Mouse (Mus musculus): ENCODE measurements around the gene Hddc3. TPM values are rescaled to one million over a fixed set of nuclear protein-coding genes. Genes with fewer than 3 reads are reported as not detected.

The Hddc3 gene
- polyA plus RNA-seq, 1 experiment from 2014 or later: 25.4 TPM

GRCm38 (mm10) chr7:80357156-80357555, 14.3 kb downstream of the Hddc3 start:
- Histone ChIP-seq H3K27me3 (no peaks in the 10 kb centered on the region), H3K27ac (replicated peaks) (no peak overlapping the region), H3K4me2 (replicated peaks) (no peak overlapping the region), H3K36me3 (peaks cover 79% of the 10 kb centered on the region), H3K4me3 (no peak overlapping the region), H3K9ac (replicated peaks) (no peak overlapping the region), H3K4me1 (no peaks in the 10 kb centered on the region), H3K9me3 (no peaks in the 10 kb centered on the region)
- no peak for ATAC-seq (replicated peaks)
- 18% methylated on average over 8 of the region's 8 CpGs for WGBS

- Histone ChIP-seq H3K9ac (replicated peaks) (no peak overlapping the region), H3K4me3 (no peak overlapping the region), H3K27me3 (no peaks in the 10 kb centered on the region), H3K9me3 (no peaks in the 10 kb centered on the region), H3K27ac (replicated peaks) (no peak overlapping the region), H3K4me1 (no peaks in the 10 kb centered on the region), H3K4me2 (replicated peaks) (no peak overlapping the region), H3K36me3 (peaks cover 80% of the 10 kb centered on the region)
- 45% methylated on average over 4 of the region's 4 CpGs for WGBS
- ATAC-seq (replicated peaks): no peak
Measured at GRCm38 (mm10) chr7:80358039-80358438, 15.1 kb downstream of the Hddc3 start.

GRCm38 (mm10) chr7:80360435-80360834, 17.5 kb downstream of the Hddc3 start:
- Histone ChIP-seq H3K27ac (replicated peaks) (no peak overlapping the region), H3K27me3 (no peaks in the 10 kb centered on the region), H3K4me3 (no peak overlapping the region), H3K9ac (replicated peaks) (no peak overlapping the region), H3K4me1 (no peaks in the 10 kb centered on the region), H3K9me3 (no peaks in the 10 kb centered on the region), H3K36me3 (peaks cover 84% of the 10 kb centered on the region), H3K4me2 (replicated peaks) (no peak overlapping the region)
- no peak for ATAC-seq (replicated peaks)
- WGBS: 87% methylated on average over 3 of the region's 3 CpGs

GRCm38 (mm10) chr7:80365759-80366158, 22.9 kb downstream of the Hddc3 start:
- H3K4me1 ChIP-seq: peaks cover 12% of the 10 kb centered on the region
- WGBS: 83% methylated on average over 2 of the region's 2 CpGs

GRCm38 (mm10) chr7:80367232-80367631, 24.3 kb downstream of the Hddc3 start:
- no peak for ATAC-seq (replicated peaks)
- Histone ChIP-seq H3K27ac (replicated peaks) (no peak overlapping the region), H3K9me3 (no peaks in the 10 kb centered on the region), H3K4me3 (no peak overlapping the region), H3K27me3 (no peaks in the 10 kb centered on the region), H3K4me1 (peaks cover 12% of the 10 kb centered on the region), H3K36me3 (peaks cover 54% of the 10 kb centered on the region), H3K4me2 (replicated peaks) (no peak overlapping the region), H3K9ac (replicated peaks) (no peak overlapping the region)
- whole genome bisulfite sequencing: 98% methylated on average over 7 of the region's 7 CpGs

More at GRCm38 (mm10) chr7:80365759-80366158, 22.9 kb downstream of the Hddc3 start:
- H3K27ac ChIP-seq (replicated peaks): no peak overlapping the region
- H3K4me2 ChIP-seq (replicated peaks): no peak overlapping the region
- H3K9me3 ChIP-seq: no peaks in the 10 kb centered on the region
- ATAC-seq (replicated peaks): no peak
- H3K9ac ChIP-seq (replicated peaks): no peak overlapping the region
- H3K27me3 ChIP-seq: no peaks in the 10 kb centered on the region
- H3K4me3 ChIP-seq: no peak overlapping the region
- peaks cover 68% of the 10 kb centered on the region for H3K36me3 ChIP-seq

GRCm38 (mm10) chr7:80368009-80368408, 25.1 kb downstream of the Hddc3 start:
- H3K27ac ChIP-seq (replicated peaks): no peak overlapping the region
- H3K4me3 ChIP-seq: no peak overlapping the region
- peaks cover 12% of the 10 kb centered on the region for H3K4me1 ChIP-seq
- H3K9me3 ChIP-seq: no peaks in the 10 kb centered on the region
- H3K4me2 ChIP-seq (replicated peaks): no peak overlapping the region
- no peaks in the 10 kb centered on the region for H3K27me3 ChIP-seq
- no peak overlapping the region for H3K9ac ChIP-seq (replicated peaks)
- ATAC-seq (replicated peaks): no peak
- peaks cover 46% of the 10 kb centered on the region for H3K36me3 ChIP-seq
- 90% methylated on average over 9 of the region's 9 CpGs for WGBS

GRCm38 (mm10) chr7:80368635-80369421, 25.9 kb downstream of the Hddc3 start:
- no peak overlapping the region for H3K9ac ChIP-seq (replicated peaks)
- no peaks in the 10 kb centered on the region for H3K9me3 ChIP-seq
- no peak overlapping the region for H3K4me3 ChIP-seq
- H3K4me1 ChIP-seq: peaks cover 12% of the 10 kb centered on the region
- ATAC-seq (replicated peaks): no peak
- H3K36me3 ChIP-seq: peaks cover 38% of the 10 kb centered on the region
- no peaks in the 10 kb centered on the region for H3K27me3 ChIP-seq
- no peak overlapping the region for H3K4me2 ChIP-seq (replicated peaks)
- no peak overlapping the region for H3K27ac ChIP-seq (replicated peaks)
- 85% methylated on average over 20 of the region's 20 CpGs for WGBS

- Histone ChIP-seq H3K4me2 (replicated peaks) (peak overlapping the region; percentile 76), H3K4me3 (peak overlapping the region; percentile 98), H3K36me3 (peaks cover 33% of the 10 kb centered on the region), H3K27ac (replicated peaks) (no peak overlapping the region), H3K4me1 (peaks cover 12% of the 10 kb centered on the region), H3K9ac (replicated peaks) (peak overlapping the region; percentile 94; the same call in 1 of the 2 replicates), H3K27me3 (no peaks in the 10 kb centered on the region), H3K9me3 (no peaks in the 10 kb centered on the region)
- ATAC-seq (replicated peaks): no peak
- 67% methylated on average over 5 of the region's 5 CpGs for WGBS
Measured at GRCm38 (mm10) chr7:80369461-80369860, 26.6 kb downstream of the Hddc3 start.

GRCm38 (mm10) chr7:80369967-80370431, 27.1 kb downstream of the Hddc3 start:
- Histone ChIP-seq H3K27ac (replicated peaks) (peak overlapping the region; percentile 87), H3K4me2 (replicated peaks) (peak overlapping the region; percentile 76), H3K9me3 (no peaks in the 10 kb centered on the region), H3K9ac (replicated peaks) (peak overlapping the region; percentile 94), H3K27me3 (no peaks in the 10 kb centered on the region), H3K36me3 (peaks cover 29% of the 10 kb centered on the region), H3K4me1 (peaks cover 12% of the 10 kb centered on the region), H3K4me3 (peak overlapping the region; percentile 98)
- WGBS: 52% methylated on average over 4 of the region's 4 CpGs
- peak; percentile 5; the same call in 1 of the 2 replicates for ATAC-seq (replicated peaks)

- under 1% methylated on average over 31 of the region's 31 CpGs for WGBS
- Histone ChIP-seq H3K27me3 (no peaks in the 10 kb centered on the region), H3K4me1 (peaks cover 12% of the 10 kb centered on the region), H3K4me3 (peak overlapping the region; percentile 98), H3K27ac (replicated peaks) (peak overlapping the region; percentile 87), H3K9ac (replicated peaks) (peak overlapping the region; percentile 94), H3K4me2 (replicated peaks) (peak overlapping the region; percentile 76), H3K36me3 (peaks cover 28% of the 10 kb centered on the region), H3K9me3 (no peaks in the 10 kb centered on the region)
- peak; percentile 62 for ATAC-seq (replicated peaks)
Measured at GRCm38 (mm10) chr7:80370649-80371040, 27.7 kb downstream of the Hddc3 start.

GRCm38 (mm10) chr7:80371041-80371751, 28.3 kb downstream of the Hddc3 start, which contains the start of gene Man2a2:
Man2a2 (minus strand) TSS chr7:80371375.
- peak within 1 kb of the TSS; percentile 94 for H3K9ac ChIP-seq (replicated peaks)
- H3K36me3 ChIP-seq: peaks cover 23% of the 10 kb centered on the region
- no peaks in the 10 kb centered on the region for H3K9me3 ChIP-seq
- WGBS: 1% methylated on average over 79 of the region's 86 CpGs
- no peaks in the 10 kb centered on the region for H3K27me3 ChIP-seq
- peak within 1 kb of the TSS; percentile 87 for H3K27ac ChIP-seq (replicated peaks)
- peak; percentile 75 for ATAC-seq (replicated peaks)
- peak within 1 kb of the TSS; percentile 98 for H3K4me3 ChIP-seq
- H3K4me2 ChIP-seq (replicated peaks): peak within 1 kb of the TSS; percentile 76
- peaks cover 12% of the 10 kb centered on the region for H3K4me1 ChIP-seq

- Histone ChIP-seq H3K27me3 (no peaks in the 10 kb centered on the region), H3K9me3 (no peaks in the 10 kb centered on the region), H3K4me1 (peaks cover 12% of the 10 kb centered on the region), H3K4me3 (no peak overlapping the region), H3K36me3 (peaks cover 15% of the 10 kb centered on the region; the same call in 1 of the 2 replicates), H3K4me2 (replicated peaks) (no peak overlapping the region), H3K9ac (replicated peaks) (no peak overlapping the region), H3K27ac (replicated peaks) (no peak overlapping the region)
- ATAC-seq (replicated peaks): no peak
- WGBS: 90% methylated on average over 3 of the region's 3 CpGs
Measured at GRCm38 (mm10) chr7:80372166-80372565, 29.3 kb downstream of the Hddc3 start.

Data from forebrain, embryonic 15.5 days (tissue).